Mouse (Mus musculus): ENCODE measurements around the gene Elob.

Elob gene

DNA sequence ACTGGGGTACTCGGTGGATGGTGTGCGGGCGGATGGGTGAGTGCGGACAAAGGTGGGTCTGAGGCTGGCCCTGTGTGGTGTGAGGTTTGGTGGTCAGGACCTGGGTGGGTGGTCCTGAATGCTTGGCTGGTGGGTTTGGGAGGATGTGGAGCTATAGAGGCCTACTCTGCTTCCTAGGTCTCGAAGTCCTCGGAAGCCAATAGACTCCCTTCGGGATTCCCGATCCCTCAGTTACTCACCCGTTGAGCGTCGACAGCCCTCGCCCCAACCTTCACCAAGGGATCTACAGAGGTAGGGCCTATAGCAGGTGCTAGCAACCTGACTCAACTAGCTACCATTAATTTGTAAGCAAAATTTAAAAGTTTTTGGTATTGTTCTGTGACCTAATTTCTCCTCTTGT lies 5.3 kb downstream of the Elob start:
- no peak for DNase-seq (ENCODE audit: low spot score in 2 of 2)

DNA sequence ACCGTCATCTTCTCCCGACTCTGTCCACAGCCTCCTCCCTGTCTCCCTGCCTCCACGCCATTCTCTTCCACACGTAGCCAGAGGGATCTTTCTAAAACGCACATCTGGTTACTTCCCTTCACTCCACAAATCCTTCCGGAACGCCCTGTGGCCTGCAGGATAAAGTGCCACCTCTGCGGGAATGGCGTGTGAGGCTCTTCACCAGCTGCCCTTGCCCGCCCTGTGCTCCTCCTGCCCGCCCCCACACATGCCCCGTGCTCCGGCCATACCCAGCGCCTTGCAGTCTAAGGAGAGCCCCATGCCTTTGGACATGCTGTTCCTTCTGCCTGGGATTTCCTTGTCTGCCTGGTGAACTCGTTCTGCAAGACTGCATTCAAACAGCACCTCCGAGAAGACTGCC lies 5.9 kb downstream of the Elob start:
- no peak for DNase-seq (ENCODE audit: low spot score in 2 of 2)

DNA sequence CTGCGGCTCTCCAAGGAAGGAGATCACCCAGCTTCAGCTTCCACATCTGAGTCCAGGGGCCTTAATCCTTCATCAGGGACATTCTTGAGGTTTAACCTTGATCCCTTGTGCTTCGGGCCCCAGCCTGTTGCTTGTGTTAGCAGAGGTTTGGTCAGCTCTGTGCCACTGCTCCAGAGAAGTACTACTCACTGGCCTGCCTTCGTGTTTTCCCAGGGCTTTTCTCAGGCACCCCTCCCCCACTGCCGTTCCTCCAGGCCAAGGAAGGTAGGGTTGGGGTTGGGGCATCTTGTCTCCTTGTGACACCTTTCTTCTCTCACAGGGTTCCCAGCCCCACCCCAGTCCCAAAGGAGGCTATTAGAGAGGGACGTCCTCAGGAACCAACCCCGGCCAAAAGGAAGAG lies 6.8 kb downstream of the Elob start:
- no peak for DNase-seq (ENCODE audit: low spot score in 2 of 2)

DNA sequence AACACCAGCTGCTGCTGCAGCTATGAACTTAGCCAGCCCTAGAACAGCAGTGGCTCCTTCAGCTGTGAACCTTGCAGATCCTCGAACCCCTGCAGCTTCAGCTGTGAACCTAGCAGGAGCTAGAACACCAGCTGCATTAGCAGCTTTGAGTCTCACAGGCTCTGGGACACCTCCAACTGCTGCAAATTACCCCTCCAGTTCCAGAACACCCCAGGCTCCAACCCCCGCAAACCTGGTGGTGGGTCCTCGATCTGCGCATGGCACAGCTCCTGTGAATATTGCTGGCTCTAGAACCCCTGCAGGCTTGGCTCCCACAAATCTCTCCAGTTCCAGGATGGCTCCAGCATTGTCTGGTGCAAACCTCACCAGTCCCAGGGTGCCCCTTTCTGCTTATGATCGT lies 8.2 kb downstream of the Elob start:
- DNase-seq (ENCODE audit: low spot score in 2 of 2): no peak

DNA sequence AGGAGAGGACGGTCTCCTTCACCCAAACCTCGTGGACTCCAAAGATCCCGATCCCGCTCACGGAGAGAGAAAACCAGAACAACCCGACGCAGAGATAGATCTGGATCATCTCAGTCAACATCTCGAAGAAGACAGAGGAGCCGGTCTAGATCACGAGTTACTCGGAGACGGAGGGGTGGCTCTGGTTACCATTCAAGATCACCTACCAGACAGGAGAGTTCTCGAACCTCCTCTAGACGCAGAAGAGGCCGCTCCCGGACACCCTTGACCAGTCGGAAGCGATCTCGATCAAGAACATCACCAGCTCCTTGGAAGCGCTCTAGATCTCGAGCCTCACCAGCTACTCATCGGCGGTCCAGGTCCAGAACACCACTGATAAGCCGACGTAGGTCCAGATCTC lies 9.7 kb downstream of the Elob start:
- DNase-seq (ENCODE audit: low spot score in 2 of 2): no peak

DNA sequence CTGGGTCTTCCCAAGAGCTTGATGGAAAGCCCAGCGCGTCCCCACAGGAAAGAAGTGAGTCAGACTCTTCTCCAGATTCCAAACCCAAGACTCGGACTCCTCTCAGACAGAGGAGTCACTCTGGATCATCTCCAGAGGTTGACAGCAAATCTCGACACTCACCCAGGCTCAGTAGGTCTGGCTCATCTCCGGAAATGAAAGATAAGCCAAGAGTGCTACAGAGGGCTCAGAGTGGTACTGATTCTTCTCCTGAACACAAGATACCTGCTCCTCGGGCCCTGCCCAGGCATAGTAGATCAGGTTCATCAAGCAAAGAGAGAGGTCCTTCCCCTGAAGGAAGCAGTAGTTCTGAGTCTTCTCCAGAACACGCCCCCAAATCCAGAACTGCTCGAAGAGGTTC lies 10.4 kb downstream of the Elob start:
- no peak for DNase-seq (ENCODE audit: low spot score in 2 of 2)

DNA sequence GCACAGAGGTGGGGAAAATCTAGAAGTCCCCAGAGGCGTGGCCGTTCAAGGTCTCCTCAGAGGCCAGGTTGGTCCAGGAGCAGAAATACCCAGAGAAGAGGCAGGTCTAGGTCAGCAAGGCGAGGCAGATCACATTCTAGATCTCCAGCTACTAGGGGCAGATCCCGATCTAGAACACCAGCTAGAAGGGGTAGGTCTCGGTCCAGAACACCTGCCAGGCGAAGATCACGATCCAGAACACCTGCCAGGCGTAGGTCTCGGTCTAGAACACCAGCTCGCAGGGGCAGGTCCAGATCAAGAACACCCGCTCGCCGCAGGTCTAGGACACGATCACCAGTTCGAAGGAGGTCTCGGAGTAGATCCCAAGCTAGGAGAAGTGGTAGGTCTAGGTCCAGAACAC lies 13.3 kb downstream of the Elob start:
- DNase-seq (ENCODE audit: low spot score in 2 of 2): no peak

DNA sequence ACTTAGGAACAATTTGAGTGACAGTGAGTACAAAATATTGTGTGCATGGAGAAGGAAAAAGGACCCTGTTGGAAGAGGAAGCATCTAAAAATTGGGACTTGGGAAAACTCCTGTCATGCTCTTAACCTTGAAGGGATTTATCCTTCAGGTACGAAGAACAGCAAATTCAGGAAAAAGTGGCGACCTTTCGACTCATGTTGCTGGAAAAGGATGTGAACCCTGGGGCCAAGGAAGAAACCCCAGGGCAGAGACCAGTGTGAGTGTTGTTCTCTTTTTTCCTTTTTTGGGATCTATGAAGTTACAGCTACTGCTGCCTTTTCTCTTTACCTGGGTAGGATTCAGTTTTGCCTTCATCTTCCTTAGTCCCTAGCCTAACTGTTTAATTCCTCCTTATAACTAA lies 21.0 kb downstream of the Elob start:
- no peak for DNase-seq (ENCODE audit: low spot score in 2 of 2)

DNA sequence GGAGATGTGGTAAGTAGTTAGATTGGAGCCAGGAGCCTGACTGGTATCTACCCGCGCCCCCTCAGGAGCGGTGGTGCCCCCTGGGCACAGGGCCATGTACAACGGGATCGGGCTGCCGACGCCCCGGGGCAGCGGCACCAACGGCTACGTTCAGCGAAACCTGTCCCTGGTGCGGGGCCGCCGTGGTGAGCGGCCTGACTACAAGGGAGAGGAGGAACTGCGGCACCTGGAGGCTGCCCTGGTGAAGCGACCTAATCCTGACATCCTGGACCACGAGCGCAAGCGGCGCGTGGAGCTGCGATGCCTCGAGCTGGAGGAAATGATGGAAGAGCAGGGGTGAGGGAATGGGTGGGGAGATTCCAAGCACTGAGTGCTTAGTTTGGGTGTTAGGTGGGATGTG lies 22.1 kb downstream of the Elob start:
- peak in 1 of 2 experiments; percentile 30 for DNase-seq (ENCODE audit: low spot score in 2 of 2)

DNA sequence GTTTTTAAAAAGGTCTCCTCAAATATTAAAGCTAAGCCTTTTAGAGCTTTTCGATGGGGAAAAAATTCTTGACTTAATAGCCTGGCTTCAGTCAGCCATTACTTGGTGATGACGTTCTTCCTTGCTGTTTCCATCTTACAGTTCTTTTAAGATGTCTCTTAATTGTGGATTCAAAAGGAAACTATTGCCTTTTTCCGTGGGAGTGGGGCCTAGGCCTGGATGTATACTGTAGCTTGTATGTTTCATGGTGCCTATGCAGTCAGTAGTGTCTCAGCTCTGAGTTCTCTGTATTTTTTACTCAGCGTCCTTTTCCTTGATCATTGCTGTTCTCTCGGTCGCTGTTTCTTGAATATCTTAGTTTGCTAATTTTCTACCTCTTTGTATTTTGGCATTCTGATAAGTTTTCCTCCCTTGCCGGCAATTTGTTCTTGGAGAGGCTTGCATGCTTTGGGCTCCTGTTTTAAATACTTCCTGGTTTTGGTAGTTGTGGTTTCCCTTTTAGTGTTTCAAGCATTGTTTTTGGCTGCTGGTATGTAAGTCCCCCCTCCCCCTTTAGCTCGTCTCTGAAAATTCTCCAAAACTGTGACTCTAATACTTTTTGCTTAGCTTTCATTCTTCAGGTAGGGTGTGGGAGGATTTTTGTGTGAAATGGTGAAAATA lies 24.4 kb downstream of the Elob start:
- no peak for DNase-seq (ENCODE audit: low spot score in 2 of 2)

DNA sequence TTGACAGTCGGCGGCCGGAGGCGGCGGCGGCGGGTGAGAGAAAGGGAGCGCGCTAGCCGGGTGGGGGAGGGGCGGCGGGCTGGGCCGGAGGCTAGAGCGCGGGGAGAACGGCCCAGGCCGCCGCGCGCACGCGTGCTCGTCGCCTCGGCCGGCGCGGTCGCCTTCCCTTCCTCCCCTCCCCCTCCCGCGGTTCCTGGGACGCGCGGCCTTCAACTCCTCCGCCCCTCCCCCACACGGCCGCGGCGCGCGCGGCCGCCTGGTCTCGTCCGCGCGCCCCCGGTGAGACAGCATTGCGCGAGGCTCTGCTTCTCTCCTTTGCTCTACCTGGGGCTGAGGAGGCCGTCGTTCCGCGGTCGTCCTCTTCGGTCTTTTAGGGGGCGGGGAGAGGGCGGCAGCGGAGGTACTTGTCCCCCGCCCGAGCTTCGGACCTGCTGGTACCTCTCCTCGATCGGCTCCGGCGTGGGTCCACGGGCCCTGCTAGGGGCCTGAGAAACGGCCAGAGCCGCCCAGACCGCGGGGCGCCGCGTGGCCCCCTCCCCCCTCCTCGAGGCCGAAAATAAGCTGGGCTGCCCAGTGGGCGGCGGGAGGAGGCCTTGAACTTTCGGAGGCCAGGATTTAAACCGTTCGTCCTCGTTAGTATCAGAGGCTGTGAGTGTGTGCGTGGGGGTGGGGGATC lies 25.4 kb downstream of the Elob start:
- DNase-seq (ENCODE audit: low spot score in 2 of 2): peak in 1 of 2 experiments; percentile 91

DNA sequence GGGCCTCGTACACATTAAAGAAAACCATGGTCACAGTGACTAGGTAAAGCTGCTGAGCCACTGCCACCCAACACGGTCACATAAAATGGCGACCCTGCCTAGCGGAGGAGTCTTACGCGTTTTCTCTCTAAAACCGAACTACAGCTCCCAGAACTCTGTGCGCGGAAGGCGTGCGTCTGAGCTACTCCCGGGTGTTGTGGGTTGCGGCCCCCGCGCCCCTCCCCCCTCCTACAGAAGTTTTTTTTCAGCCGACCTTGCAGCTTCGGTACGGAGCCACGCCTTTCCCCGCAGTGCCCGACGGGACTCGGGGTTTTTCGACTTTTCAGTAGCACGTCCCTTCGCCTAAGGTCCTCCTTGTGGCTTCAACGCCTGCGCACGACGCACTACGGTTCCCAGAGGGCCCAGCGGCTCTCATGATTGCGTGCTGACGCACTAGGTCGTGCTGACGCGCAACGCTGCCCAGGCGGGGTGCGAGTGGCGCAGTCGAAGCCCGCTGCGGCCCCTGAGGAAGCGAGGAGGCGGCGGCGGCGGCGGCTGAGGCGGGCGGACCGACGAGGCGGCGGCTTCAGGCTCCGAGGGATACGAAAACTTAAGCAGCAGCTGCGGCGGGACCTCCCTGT lies 26.1 kb downstream of the Elob start:
- peak; percentile 91 to 97 for DNase-seq (ENCODE audit: low spot score in 2 of 2)

DNA sequence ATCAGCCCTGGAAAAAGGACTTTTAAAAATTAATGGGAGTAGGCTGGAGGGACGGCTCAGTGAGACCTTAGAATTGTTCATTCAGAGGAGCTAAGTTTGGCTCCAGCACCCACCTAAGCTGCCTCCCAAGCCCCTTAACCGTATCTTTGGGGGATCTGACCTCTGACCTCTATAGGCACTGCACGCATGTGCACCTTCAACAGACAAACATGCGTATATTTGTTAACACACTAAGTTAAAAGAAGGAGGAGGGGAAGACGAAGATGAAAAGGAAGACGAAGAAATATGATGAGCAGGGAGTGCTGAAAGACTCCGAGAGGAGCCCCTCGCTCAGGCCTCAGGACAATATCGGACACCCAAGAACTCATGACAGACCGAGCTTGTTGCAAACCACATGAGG lies 27.3 kb downstream of the Elob start:
- DNase-seq (ENCODE audit: low spot score in 2 of 2): no peak

DNA sequence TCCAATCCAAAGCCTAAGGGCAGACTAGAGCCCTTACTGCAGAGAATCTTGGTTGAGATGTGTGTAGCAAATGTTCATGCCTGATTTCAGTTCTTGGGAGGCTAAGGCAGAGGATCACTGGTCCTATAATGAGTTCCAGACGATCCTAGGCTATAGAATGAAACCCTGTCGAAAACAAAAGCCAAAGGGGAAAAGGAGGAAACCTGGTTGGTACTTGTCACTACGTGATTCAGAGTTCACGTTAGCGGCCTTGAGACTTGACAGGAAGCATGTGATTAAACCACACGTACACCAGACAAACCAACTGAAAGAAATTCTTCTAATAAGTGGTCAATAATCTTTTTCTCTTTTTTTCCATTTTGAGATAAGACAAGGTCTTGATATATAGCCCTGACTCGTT lies 31.6 kb downstream of the Elob start:
- DNase-seq (ENCODE audit: low spot score in 2 of 2): no peak

DNA sequence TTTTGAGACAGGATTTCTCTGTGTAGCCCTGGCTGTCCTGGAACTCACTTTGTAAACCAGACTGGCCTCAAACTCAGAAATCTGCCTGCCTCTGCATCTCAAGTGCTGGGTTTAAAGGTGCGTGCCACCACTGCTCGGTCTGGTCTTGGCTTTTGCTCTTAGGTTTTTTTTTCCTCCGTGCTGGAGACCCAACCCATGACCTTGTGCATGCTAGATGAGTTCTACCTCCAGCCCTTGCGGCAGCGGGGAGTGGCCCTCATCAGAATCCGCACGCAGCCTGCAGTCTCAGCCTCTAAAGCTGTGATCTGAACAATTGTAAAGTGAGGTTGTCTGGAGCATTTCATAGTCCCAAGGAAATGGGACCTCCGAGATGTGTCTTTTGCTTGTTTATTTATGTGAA lies 33.6 kb downstream of the Elob start:
- no peak for DNase-seq (ENCODE audit: low spot score in 2 of 2)

DNA sequence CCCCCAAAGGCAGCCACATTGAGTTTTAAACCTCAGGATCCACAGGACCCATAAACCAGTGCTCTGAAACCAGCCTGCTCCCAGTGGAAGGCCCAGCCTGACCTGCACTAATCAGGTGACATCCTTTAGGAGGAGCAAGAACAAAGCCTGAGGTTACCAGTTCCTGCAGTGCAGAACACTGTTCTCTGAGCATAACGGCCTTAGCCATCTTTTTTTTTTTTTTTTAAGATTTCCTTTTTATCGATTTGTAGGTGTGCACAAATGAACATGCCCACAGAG lies 37.9 kb downstream of the Elob start:
- no peak for DNase-seq (ENCODE audit: low spot score in 2 of 2)

DNA sequence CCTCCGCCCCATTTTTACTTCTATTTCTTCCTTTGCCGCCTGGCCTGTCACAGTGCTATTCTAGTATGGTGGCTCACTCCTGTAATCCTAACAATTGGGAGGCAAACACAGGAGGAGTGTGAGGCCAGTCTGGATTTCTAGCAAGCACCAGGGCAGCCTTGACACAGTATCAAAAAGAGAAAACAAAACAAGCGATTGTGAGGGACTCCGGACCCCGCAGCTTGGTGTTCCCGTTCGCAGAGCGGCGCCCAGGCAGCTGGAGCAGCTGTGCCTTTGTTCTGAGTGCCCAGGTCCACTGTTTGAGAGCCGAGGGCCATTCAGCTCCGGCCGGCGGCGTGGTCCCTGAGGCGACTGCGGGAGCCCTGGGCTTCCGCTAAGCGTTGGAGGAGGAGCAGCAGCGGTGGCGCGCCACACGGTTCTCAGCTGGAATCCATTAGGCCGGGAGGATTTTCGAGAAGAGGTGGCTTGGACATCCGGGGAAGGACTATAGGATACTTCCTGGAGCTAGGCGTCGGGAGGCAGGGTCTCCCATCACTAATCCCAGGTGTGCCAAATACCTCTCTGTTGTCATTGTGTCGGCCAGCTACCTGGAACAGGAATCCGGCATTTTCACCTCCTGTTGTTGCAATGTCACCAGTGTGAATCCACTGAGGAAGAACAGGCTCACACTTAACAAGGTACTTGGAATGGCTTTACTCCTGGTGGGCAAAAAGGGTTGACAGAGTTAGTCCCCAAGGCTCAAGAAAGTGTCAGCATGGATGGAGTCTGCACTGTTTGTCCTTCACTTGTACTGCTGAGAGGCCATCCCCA lies 38.5 kb downstream of the Elob start, which contains the start of gene Srrm2:
Gene Srrm2 (plus strand): TSS at position 264 of the 810 bp plus-strand sequence.
- DNase-seq (ENCODE audit: low spot score in 2 of 2): peak; percentile 61 to 65

DNA sequence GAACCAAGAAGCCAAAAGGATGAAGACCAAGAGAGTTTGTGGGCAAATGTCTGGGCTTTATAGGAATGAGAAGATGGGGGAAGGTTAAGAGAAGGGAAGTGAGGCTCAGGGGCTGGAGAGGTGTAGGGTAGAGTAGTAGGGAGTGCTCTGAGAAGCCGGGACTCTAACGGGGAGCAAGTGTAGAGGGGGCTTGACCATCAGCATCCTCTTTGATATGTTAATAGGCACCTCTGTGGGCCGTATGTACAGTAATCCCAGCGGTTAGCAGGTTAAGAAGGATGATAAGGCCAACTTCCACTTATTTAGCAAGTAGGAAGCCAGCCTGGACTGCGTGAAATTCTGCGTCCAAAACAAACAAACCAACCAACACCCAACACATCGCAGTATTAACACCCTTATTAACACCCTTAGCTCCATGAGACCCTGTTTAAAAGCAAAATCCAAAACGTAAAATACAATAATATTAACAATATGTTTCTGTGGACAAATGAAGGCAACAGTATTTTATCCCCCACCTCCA lies 39.1 kb downstream of the Elob start:
- peak in 1 of 2 experiments; percentile 28 for DNase-seq (ENCODE audit: low spot score in 2 of 2)

DNA sequence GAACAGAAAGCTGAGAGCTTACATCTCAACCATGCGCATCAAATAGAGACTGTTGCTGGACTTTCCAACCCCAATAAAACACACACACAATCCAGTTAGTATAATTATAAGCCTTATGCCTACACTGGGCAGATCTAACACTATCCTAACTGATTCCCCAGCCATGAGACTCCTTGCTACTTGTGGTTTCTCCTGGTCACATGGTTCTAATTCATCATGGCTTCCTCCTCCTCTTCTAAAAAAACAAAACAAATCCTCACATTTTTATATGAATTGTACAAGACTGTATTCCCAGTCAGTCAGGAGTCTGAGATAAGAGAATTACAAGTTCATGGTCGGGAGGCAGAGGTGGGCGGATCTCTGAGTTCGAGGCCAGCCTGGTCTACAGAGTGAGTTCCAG lies 40.0 kb downstream of the Elob start:
- no peak for DNase-seq (ENCODE audit: low spot score in 2 of 2)

DNA sequence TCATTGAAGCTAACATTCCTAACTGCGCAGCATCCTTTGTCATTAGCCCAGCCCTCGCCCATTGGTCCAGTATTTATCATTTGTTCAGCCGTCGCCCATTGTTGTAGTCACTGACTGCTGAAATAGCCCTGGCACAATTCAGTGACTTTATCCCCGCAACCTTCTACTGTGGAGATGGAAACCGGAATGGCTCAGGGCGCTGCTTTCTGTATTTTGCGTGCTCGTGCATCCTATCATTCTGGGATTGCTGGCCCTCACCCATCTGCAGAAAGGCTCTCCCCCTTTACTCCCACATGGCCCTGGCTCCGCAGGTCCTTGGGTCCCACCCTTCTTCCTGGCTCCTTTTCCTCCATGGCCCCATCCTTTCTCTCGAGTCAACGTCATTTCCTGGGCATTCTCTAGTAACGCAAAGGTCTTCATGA lies 42.4 kb downstream of the Elob start:
- no peak for DNase-seq (ENCODE audit: low spot score in 2 of 2)

DNA sequence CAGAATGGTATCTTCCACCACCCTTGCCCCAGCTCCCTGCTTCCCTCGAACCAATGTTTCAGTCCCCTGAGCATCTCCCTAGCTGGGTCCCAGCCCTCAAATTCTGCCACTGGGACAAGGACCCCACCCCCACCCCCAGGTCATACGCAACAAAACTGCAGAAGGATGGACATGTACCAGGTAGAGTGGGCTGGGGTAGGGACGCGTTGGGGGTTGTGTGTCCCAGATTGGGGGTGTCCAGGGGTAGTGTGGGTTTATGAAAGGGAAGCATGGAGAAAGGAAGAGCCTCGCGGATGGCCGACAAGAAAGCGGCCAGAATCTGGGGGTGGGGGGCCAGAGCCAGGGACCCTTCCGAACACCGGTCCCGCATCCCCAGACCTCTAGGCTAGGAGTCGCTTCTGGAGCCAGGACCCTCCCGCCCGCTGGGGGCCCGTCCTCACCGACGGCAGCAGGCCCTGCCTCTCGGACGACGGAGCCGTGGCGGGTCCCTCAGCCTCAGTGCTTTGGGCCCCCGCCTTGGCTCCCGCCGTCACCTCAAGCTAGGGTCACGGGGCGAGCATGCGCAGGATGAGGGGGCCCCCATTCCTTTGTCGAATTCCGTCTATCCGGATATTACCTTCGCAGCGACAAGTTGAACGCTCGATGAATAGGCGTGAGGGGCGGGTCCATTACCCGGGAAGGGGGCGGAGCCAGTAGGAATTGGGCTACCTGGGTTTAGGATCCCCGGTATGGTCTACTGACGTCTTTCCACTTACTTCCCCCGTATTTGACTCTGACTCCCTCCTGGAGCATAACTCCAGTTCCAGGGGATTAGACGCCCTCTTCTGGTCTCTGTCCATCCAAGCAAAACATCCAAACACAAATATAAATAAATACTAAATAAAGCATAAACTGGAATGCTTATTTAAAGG lies 43.1 kb downstream of the Elob start, which contains the start of gene Flywch2:
Gene Flywch2 (minus strand): TSS at position 521 of the 911 bp plus-strand sequence.
- DNase-seq (ENCODE audit: low spot score in 2 of 2): peak; percentile 54 to 82
